Mouse (Mus musculus): ENCODE results near the gene Capn13.
A peak's percentile ranks its signal among the peaks of the same experiment; 100 is the strongest.
"Not testable (repeated sequence)": the region's sequence is repeated elsewhere in the genome, so short reads cannot be mapped to it uniquely, and the experiment has no call there.

Gene Capn13

GRCm38 (mm10) chr17:73277770-73278169 lies 122.9 kb downstream of the Capn13 start:
- no peak for ATAC-seq (ENCODE audit: low TSS enrichment)

- no peak for ATAC-seq (ENCODE audit: low TSS enrichment)
Measured at GRCm38 (mm10) chr17:73275066-73275465, 125.6 kb downstream of the Capn13 start.

DNA sequence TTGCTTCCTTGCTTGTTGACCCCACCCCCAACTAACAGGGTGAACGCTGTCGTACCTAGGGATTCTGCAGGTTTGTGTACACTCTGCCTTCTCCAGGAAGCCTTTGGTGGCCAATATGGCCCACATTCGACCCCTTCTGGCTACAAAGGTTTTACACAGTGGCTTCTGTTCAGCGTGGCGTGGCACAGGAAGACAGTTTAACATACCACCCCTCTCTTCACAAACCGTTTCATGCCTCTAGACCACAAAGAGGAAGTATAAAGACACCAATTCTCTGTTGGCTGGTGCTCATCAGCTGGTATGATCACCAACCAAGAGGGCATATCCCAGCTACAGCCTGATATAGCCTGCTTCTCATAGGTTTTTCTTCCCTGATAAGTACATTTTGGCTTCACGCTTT lies 126.9 kb downstream of the Capn13 start:
- ATAC-seq (ENCODE audit: low TSS enrichment): no peak

DNA sequence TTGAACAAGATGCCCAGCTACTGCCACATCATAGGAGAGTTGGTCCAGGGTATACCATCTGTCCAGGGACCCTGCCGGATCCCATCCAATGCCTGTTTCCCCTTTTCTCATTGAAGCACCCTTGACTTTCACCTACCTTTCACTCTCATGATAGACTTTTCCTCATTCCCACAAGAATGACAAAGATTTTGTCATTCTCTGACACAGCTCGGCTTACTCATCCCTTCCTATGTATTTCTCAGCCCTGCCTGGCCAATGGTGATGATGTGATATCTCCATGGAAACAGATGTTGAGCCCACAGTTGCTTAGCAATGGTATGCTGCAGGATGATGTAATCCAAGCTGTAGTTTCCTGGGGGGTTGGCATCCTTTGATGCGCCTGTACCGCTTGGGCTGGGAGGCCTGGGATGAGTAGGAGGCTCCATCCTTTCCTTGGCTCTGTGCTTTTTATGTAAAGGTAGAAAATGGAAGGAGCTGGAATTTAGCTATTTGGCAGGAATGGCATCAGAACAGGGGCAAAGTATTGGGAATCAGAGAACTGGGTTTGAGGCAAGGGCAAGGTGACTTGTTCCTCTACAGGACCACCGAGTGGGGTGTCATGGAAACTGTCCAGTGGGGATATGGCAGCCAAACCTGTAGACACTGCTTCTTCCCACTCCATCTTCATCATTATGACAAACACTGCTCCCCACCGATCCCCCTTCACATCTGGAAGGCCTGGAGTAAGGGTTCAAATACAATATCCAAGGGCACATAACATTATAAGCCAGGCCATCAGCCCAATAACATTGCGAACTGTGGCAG lies 128.7 kb downstream of the Capn13 start:
- ATAC-seq (ENCODE audit: low TSS enrichment): peak; percentile 97

DNA sequence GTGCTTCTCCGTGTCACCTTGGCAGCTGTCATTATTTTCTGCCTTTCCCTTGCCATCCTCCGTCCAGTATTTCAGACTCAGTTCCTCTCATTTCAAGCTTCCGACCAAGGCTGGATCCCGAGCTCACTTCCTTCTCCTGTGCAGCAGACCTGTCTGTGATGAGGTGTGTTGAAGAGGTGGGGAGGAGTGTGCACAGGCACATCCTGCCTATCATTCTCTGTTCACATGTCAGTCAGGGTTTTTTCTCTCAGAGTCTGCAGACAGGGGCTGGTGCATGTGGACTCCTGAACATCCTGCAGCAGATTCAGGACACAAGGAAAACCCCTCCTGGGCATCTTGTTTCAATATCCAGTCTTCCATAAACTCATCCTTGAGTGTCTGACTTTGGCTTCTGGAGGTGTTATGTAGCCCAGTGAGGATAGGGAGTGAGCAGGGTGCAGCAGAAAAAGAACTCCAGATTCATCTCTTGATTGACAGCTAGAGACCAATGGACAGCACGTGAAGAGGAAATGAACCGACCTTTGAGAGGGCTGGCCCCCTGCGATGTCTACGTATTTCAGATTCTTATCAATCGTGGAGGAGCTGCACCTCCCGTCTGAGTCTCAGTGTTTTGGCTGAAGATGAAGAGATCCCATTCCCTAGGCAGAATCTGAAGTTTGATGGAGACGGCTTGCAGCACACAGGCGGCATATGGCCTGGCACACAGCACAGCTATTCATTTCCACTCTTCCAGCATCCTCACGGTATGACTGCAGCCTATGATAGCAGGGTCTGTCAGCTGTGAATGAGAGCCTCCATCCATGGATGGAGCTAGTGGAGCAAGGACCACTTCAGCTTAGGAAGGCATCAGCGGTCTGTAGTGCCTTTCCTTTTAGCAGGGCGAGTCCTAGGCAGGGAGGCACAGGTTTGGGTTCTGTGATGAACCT lies 129.5 kb downstream of the Capn13 start:
- ATAC-seq (ENCODE audit: low TSS enrichment): peak; percentile 56

DNA sequence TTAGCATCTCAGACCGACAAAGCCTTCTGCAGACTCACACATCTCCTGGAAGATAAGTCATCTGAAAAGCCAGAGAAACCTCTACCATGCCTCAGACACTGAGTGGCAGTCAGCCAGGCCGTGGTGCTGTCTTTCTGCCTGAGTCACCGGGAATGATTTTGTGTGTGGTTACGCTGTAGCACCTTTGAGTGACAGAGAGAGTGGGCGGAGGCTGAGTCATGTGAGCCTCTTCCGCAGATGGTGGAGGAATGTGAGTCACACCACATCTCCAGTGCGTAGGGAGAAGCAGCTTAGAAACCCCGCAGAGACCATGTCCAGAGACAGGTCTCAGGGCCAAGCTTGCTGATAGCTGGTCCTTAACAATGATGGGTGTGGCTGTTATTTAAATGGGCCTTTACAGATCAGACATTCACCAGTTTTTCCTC lies 137.6 kb downstream of the Capn13 start:
- ATAC-seq (ENCODE audit: low TSS enrichment): peak; percentile 97

GRCm38 (mm10) chr17:73262558-73262957 lies 138.1 kb downstream of the Capn13 start:
- no peak for ATAC-seq (ENCODE audit: low TSS enrichment)

- not testable (repeated sequence) for ATAC-seq (ENCODE audit: low TSS enrichment)
Measured at GRCm38 (mm10) chr17:73259258-73259657, 141.4 kb downstream of the Capn13 start.

- ATAC-seq (ENCODE audit: low TSS enrichment): no peak
Measured at GRCm38 (mm10) chr17:73258620-73259019, 142.0 kb downstream of the Capn13 start.
